Mouse (Mus musculus): ENCODE measurements around the gene Slc16a4.
"Not testable (repeated sequence)": the region's sequence is repeated elsewhere in the genome, so short reads cannot be mapped to it uniquely, and the experiment has no call there.

The Slc16a4 gene

DNA sequence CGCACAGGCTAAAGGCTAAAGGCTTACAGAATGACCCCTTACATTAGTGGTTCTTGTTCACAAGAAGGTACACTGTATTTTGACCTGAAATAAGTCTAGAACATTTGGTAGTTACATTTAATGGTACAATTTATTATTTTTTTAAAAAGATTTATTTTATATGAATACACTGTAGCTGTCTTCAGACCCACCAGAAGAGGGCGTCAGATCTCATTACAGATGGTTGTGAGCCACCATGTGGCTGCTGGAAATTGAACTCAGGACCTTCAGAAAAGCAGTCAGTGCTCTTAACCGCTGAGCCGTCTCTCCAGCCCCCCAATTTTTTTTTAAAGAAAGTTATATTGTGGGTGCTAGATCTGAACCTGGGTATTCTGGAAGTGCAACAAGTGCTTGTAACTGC is 5.9 kb downstream of the Slc16a4 start:
- DNase-seq, result not testable (repeated sequence)

DNA sequence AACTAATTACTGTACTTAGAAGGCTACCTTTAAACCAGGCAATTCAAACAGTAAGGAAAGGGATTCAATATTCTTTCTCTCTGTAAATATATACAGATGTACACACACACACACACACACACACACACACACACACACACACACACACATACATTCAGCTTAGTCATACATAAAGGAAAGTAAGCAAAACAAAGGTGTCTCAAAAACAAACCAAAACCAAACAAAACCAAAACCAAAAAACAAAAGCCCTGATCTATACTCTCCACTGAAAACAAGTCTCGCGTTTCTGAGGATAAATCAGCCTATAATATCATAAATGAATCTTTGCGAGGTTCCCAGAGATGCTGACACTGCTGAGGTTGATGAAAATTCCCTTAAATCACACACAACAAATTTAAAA is 26.3 kb downstream of the Slc16a4 start:
- no peak for DNase-seq

DNA sequence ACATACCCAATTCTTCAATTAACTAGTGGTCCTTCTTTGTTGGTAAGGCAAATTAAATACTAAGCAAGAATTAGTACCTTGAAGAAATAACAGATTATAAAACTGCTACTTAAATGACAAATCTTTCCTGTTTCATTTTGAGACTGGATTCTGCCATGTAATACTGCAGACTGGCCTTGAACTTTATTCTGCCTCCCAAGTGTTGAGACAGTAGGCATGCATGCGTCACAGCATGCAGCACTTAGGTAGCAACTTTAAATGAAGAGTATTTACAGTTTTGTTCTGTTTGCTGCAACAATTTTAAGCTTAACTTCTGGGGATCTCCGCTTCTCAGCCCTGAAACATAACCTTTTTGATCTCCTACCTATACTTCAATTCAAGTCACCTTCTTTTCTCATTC is 30.1 kb downstream of the Slc16a4 start:
- no peak for DNase-seq

DNA sequence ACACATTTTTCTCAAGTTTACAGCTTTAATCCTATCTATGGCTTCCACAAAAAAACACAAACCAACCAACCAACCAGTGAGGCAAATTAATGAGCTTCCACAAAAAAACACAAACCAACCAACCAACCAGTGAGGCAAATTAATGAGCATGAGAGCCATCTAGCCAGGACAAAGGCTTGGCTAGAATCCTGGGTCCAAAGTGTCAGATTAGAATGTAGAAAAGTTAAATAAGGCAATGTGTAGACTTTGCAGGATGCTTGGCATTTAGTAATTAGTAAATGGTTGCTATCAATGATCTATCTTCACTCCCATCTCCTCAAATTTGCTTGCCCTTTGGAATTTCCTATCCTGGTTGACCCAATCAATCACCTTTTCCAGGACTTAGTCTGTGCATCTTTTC is 30.7 kb downstream of the Slc16a4 start:
- no peak for DNase-seq

GRCm38 (mm10) chr3:107326442-107326841 is 35.4 kb downstream of the Slc16a4 start:
- DNase-seq, result no peak

DNA sequence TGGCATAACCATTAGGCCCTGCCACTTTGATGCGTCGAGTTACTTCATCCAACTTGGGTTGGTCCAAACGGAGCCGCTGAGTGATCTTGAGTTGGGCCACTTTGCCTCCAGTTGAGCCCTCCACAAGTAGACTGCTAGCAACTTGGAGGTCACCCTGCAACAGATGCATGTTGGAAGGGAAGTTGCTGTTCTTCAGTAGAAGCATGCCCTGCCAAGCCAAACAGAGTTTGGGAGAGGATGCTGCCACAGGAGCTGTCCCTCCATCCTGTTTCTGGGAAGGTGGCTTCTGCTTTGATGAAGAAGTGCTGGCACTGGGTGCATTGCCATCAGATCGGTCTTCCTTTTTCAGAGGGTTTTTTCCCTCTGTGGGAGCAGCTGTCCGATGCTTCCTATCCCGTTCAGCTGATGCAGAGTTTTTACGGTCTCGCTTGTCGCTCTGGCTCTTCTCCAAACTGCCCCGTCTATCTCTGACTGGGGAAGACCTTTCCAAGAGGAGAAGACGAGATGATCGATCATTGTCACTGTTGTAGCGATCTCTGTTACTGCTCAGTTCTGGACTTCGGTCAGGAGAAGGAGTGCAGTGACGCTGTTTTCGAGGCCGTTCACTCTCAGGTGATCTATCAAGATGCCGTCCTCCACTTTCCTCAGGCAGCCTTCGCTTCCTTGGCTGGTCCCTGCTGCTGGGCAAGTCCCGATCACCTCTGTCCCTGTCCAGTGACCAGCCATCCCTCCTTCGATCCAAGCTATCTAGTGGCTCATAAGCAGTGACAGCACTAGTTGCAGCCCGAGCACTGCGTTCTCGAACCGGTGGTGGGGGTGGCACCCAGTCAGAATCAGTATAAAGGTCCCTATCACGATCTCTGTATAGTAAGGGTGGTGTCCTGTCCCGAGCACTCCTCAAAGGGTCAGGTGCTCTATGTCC is 39.7 kb downstream of the Slc16a4 start:
- no peak for DNase-seq

GRCm38 (mm10) chr3:107331746-107332126 is 40.7 kb downstream of the Slc16a4 start:
- DNase-seq, result no peak

- DNase-seq, result peak in 1 of 2 experiments; percentile 68
These were observed 41.3 kb downstream of the Slc16a4 start for GRCm38 (mm10) chr3:107332127-107332959.

GRCm38 (mm10) chr3:107332960-107333380 is 41.9 kb downstream of the Slc16a4 start:
- DNase-seq, result peak; percentile 95 to 99

DNA sequence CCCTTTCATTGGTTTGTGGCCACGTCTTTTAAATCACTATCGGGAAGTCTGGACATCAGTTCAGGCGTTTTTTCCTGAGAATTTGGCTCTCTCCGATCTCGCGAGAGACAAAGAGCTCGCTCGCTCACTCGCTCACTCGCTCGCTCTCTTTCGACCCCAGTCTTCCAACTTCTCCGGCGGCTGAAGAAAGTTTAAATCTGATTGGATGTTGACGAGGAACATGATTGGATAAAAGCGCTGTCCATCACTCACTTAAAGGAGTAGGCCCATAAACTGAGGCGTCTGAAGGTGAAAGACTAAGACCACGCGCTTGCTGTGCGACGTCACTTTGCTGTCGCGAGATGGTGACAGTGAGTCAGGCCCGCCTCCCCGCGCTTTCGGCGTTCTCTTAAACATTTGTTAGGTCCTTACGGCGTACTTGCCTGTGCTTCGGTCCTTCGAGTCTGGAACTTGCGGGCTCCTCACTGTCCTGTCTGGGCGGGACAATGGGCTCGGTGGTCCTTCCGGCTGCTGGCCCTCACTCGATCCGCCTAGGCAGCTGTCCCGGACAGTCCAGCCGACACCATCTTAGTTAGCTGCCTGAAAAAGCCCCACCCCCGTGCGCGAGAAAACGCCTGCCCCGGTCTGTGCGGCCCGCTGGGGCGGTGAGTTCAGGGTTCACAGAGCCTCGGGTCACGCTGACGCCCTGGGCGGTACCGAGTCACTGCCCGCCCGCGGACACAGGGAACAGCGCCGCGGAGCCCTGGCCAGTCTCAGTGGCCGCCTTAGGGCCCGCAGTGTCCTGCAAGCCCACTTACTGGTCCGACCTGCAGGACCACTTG is 42.6 kb downstream of the Slc16a4 start, which contains the start of gene Rbm15:
Gene Rbm15 (minus strand): TSS at position 293 of the 821 bp plus-strand sequence.
- peak; percentile 96 to 97 for DNase-seq

DNA sequence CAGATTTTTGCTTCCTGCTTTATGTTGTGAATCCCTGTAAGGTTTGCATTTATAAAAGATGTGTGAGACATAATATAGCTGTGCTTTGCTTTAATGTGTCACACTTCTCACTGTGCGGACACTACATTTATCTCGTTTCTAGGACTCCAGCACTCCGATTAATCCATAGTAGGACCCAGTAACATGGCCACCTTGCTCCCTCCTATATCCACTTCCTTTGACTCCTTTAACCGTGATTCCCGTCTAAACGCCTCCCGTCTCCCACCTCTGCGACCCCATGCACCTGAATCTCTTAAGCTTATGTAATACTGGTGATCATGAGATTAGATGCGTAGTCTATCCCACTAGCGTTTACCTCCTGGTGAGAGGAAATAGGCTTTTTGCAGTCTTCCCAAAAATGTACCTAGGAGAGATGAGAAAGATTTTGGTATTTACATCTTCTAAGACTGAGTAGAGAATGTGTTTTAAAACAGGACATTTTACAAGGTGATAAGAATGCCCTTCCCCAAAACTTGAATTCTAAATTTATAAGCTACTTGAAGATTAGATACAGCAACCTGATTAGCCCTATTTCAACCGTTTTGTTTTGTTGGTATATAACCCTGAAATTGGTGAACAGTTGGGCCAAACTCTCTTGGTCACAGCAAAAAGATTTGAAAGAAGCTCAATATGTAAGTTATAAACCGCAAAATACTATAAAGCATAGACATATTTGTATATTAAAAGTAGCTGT is 43.3 kb downstream of the Slc16a4 start:
- DNase-seq, result no peak

- DNase-seq, result no peak
These were observed 52.9 kb downstream of the Slc16a4 start for GRCm38 (mm10) chr3:107343971-107344370.

GRCm38 (mm10) chr3:107345033-107345725 is 54.1 kb downstream of the Slc16a4 start:
- DNase-seq, result no peak

- no peak for DNase-seq
These were observed 58.0 kb downstream of the Slc16a4 start for GRCm38 (mm10) chr3:107349006-107349405.

DNA sequence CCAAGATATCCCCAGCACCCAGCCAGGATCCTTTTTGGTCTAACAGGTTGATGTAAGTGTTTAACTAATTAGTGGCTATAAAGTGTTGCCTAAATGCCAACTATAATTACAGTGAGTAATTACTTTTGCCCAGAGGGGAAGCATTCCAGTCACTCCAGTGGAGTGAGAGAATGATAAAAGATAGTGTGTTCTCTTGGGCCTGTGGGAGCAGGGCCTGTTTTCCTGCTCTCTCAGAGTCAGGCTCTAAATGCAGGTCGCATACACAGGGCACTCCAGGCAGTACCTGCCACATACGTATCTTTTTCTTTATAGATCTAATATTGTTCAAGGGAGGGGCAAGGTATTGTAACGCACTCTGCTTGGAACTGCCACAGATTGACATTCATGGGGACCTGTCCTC is 60.7 kb downstream of the Slc16a4 start:
- no peak for DNase-seq

DNA sequence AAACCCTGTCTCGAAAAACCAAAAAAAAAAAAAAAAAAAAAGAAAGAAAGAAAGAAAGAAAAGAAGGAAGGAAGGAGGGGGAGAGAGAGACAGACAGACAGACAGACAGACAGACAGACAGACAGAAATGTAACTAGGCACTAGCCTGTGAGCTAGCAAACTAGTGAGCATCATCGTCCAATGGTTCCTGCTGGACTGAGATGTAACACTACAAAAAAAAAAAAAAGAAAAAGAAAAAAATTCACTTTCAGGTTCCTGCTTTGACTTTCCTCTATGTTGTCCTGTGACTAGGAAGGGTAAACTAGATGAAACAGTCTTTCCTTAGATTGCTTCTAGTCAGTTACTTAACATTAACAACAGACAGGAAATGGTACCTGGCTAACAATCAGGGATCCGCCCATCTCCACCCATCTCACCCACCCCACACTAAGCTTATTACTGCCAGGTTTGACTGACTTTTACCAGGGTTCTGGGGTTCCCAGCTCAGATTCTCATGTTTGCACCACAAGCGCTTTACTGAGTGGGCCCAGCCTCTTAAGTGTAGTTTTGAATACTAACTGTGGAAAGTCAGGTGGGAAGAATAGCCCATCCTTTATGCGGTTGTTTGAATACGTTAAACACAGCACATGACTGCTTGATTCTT is 64.7 kb downstream of the Slc16a4 start:
- DNase-seq, result no peak

GRCm38 (mm10) chr3:107356964-107357441 is 66.0 kb downstream of the Slc16a4 start:
- peak; percentile 82 to 84 for DNase-seq

DNA sequence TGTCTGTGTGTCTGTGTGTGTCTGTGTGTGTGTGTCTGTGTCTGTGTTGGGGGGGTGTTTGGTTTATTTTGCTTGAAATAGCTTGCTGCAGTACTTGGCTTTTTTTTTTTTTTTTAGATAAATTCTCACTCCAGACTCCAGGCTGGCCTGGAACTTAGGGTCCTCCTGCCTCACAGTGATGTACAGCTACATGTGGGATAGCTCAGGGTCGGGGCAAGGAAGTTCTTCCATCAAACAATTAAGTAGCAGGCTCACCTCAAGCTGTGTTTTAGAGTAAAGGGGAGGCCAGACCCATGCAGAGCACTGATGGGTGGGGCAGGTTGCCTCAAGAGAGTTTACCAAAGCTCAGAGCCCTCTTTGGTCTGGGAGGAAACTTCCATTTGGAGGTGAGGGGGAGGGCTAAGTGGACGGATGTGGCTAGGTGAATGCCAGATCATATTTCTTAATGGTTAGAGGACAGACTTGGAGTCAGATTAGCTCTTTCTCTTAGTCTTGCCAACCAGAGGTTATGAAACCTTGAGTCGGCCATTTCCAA is 66.7 kb downstream of the Slc16a4 start:
- no peak for DNase-seq

GRCm38 (mm10) chr3:107360341-107360740 is 69.3 kb downstream of the Slc16a4 start:
- no peak for DNase-seq

Data from lung, postnatal 4 days (tissue).